Mouse (Mus musculus): ENCODE results near the gene Dach1.

DNA sequence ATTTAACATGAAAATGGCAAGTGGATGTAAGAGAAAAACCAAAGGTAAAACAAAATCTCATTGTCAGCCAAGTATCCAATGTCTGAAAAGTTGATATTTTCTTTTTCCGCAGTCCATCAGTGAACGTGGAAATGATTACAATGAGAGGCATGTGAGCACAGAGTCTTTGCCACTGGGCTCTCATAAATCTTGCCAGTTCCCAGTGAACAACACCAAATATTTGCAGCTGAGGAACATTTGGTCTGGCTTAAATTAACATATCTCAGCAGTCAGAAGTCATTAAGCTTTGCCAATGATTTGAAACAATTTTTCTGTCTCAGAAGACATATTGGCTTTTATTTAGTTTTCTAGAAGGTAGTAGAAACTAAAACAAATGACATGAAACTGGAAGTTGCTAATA lies 298.6 kb downstream of the Dach1 start:
- TF ChIP-seq CTCF (IDR thresholded peaks at IDR 0.05; ENCODE audit: insufficient read depth, low read length) (no peak), POLR2A (IDR thresholded peaks at IDR 0.05; ENCODE audit: borderline replicate concordance, extremely low read depth, low read depth, low read length) (no peak)

Measured in lung, adult 2 months (tissue).